Mouse (Mus musculus) Muller cell, postnatal 12 days (primary cell): Measurements from ENCODE around the gene Alcam.

Experiments used
- DNase-seq: peaks from one replicate; pipeline ENCODE4 v3.0.0-alpha.2; 2015; ENCODE audit errors: inconsistent ontology term

The Alcam gene

DNA sequence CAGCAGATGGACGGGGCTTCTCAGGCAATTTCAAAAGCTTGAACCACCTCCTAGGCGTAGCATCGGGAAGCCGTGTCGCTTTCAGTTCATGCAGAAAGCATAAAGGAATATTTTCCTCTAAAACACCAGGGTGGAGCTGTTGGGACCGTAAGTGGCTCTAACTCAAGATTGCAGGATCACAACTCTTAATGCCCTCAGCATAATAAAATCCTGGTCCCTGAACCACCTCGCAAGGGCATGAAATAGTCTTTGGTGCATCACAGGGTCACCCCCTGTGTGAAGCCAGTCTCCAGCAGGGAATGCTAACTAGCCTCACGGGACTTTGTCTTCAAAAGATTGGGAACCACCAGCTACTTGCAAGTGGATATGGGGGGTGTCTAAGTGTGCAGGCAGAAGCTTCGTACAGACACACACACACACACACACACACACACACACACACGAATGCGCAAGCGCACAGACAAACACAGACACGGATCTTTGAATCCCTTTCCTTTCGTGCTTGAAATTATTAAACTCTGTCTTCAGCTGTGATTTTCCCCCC lies at the start of gene Alcam:
Gene Alcam (minus strand): TSS at position 104 of the 544 bp plus-strand sequence.
- peak; percentile 65 for DNase-seq

GRCm38 (mm10) chr16:52498757-52499335 lies 45.0 kb upstream of the Alcam start:
- no peak for DNase-seq

- DNase-seq: no peak
These were observed 36.7 kb upstream of the Alcam start for GRCm38 (mm10) chr16:52490542-52490941.

- no peak for DNase-seq
These were observed 20.4 kb upstream of the Alcam start for GRCm38 (mm10) chr16:52474235-52474634.

GRCm38 (mm10) chr16:52473089-52473488 lies 19.2 kb upstream of the Alcam start:
- DNase-seq: no peak

- DNase-seq: no peak
These were observed 18.8 kb upstream of the Alcam start for GRCm38 (mm10) chr16:52472635-52473034.

GRCm38 (mm10) chr16:52472059-52472458 lies 18.2 kb upstream of the Alcam start:
- DNase-seq: no peak

DNA sequence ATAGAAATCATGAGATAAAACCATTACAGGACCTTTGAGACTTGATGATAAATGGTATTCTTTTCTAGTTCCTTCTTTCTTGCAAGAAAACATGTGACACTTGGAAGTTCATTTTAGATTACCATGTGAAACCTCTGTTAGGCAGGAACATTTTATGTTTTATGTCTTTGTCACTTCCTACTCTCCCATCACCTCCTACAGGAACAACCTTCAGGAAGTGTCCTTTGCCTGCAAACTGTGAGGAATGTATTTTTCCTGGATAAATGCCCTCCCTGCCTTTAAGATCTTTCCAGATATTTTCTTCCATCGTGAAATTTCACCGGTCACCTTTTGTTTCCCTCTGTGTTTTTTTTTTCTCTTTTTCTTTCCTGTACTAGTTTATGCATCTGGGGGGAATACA lies 17.0 kb upstream of the Alcam start:
- no peak for DNase-seq

GRCm38 (mm10) chr16:52470226-52470625 lies 16.4 kb upstream of the Alcam start:
- DNase-seq: peak; percentile 10

DNA sequence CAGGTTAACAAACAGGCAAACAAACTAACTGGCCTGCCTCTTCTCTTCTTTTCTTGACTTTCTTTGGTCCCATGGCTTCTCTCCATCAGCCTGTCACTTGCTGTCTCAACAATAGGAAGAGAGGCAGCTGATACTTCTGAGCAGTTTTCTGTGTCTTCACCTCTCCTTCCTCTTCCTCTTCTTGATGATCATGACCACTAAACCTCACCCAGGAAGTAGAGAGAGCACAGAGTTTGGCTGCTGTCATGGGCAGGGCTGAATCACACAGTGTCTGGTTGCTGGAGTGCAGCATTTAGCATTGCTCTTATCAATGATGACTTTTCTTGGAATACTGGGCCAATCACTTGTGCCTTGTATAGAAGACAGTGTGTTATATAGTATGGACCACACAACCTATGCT lies 14.6 kb upstream of the Alcam start:
- no peak for DNase-seq

DNA sequence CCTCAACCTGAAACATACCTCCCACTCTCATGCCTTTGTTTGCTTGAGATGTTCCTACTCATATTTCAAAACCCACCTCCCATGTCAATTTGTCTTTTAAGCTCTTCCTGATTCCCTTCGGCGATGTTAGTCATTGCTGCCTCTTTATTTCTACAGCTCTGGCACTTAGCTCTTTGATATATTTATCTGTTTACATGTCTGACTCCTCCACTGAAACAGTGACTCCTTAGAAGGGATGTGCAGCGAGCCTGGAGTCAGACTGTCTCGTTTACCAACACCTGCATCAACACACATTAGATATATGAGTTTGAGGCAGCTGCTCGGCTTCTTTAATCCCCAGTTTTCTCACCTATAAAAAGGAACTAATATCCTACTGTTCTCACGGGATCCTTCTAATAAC lies 12.9 kb upstream of the Alcam start:
- DNase-seq: no peak

DNA sequence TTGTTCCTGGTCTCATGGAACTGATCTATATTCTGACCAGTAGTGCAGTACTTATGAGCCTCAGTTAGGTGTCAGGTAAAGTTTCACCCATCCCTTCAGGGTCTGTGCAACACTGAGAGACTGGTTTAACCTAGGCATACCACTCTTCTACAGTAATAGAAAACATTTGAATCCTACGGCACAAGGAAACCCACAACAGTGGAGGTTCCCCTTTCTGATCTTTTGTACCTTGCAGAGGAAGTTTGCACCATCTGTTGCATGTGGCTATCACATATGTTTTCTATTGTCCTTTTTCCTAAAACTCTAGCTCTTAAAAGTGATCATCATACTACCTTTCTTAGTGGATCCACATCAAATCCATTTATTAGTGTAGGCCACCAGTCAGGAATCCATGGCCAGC lies 10.7 kb upstream of the Alcam start:
- DNase-seq: no peak

DNA sequence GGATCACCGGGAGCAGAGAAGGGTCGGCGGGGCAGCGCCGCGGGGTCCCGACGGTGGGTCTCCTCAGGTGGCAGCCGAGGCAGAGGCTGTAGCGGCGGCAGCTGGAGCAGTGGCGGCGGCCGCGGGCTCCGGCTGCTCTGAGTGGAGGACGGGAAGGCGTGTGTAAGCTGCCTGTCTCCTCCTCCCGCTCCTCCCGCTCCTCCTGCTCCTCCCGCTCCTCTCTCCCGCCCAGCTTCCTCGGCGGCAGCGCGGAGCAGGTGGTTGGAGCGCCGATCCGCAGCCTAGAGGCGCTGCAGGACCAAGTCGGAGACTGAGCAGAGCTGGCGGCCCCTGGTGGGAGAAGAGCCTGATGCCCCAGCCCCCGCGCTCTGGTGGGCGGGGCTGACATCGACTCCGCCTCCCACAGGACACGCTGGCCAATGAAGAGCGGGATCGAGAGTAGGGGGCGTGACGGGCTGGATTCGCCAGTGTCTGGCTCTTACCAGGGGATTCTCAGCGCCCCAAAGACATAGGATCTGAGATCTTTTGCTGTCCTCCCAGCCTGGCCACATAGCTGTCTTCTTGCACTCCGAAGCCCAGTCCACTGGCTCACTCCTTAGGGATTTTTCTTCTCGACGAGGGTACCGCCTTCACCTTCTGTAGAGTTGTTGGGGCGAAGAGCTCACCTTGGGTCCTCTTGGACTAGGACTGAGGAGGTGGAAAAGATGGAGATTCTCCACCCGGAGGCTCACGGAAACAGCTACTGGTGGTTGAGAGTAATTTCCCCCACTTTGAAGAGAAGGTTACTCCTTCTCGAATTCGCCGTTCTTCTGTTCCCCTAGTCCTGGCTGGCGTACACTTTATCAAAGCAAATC lies 785 bp downstream of the Alcam start:
- peak; percentile 99 for DNase-seq

DNA sequence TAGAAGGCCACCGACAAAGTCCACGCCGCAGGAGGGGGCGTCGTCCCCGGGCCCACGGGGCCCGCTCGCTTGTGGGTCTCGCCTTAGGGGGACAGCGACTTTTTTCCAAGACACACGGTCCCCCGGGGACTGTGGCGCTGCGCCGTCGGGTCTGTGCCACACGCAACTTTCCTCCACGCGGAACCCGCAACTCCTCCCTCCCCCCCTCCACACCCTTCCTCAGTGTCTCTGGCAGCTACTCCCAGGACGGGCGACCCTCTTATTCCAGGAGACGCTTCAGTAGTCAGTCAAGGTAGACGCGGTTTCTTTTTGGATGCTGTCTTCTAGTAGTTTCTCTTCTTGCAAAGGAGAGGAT lies 1.4 kb downstream of the Alcam start:
- no peak for DNase-seq

- peak; percentile 45 for DNase-seq
These were observed 1.9 kb downstream of the Alcam start for GRCm38 (mm10) chr16:52451786-52452476.

GRCm38 (mm10) chr16:52451101-52451785 lies 2.6 kb downstream of the Alcam start:
- DNase-seq: peak; percentile 60

DNA sequence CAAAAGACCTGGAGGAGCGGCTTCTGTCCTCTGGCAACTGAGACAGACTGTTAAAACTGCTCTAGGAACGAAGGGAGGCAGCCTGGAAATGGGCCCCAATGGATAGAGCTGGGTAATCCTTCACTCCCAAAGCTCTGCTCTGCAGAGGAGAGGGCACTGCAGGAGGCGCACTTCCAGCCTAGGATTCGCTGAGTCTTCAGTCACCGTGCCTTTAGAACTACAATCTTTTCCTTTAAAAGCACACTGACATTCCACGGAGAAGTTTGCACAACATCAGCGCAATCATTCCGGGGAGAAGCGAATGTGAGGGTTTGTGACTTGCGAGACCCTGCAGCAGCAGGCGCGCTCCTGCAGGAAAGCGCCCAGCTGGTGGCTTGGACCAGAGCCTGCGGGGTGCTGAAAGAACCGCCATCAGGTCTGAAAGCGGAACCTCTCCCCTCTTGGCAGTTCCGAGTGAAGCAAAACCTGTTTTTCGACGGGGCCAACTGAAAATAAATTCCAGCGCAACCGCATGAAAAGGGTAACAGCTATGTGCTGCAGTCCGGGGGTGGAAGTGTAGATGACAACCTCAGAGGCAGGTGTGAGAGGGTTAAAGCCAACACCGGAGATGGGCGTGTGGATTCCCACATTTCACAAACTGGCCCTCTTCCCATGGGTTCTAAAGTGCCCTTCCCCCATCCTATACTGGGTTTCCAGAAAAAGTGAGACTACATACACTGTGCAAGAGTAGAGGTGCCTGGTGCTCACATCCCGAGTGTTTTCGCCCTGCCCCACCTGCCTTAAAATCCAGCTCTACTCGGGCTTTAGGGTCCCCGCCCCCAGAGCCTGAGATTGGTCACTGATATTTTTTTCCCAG lies 3.4 kb downstream of the Alcam start:
- DNase-seq: peak; percentile 74

- DNase-seq: no peak
These were observed 4.0 kb downstream of the Alcam start for GRCm38 (mm10) chr16:52449889-52450244.

DNA sequence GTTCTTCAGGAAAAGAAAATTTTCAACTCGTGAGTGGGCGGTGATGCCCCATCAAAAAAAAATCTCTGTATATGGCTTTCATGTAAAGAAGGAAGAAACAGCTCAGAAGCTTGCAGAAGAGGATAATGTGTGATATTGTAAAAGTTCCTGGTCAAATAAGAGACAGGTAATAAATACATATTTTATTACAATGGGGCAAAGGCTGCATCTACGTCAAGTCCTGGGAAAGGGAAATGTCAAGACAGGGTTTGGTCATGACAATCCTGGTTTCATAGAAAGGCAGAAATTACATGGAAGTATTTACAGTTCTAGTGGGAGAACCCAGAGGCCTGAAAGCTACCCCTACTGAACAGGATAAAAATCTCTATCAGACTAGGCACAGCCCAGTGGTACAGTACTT lies 7.9 kb downstream of the Alcam start:
- no peak for DNase-seq

GRCm38 (mm10) chr16:52443635-52444505 lies 10.0 kb downstream of the Alcam start:
- no peak for DNase-seq
